Mouse (Mus musculus) heart, postnatal 10 days (tissue): Measurements from ENCODE around the gene Piwil1. TPM values are rescaled to one million over a fixed set of nuclear protein-coding genes. Genes with fewer than 3 reads are reported as not detected.

Experiments
- DNase-seq, 2 experiments: peaks; one replicate each; pipeline ENCODE4 v3.0.0; 2021
- intact Hi-C: fragments of 180-260 bp; cut with DNase I; formaldehyde crosslinking; loops from one replicate; pipeline ENCODE4 v1.15.1; 2025
- total RNA-seq, 2 experiments: library from RNA; stranded (reverse); gene quantifications; 2 replicates each; pipeline ENCODE4 v1.2.3; 2021

Piwil1 gene
- not detected for total RNA-seq

GRCm38 (mm10) chr5:128702224-128702623, at the start of gene Piwil1:
Piwil1 (plus strand) TSS chr5:128702524.
- no peak for DNase-seq

GRCm38 (mm10) chr5:128656496-128657135, 45.7 kb upstream of the Piwil1 start:
- intact Hi-C loops, result no loop called here

More at GRCm38 (mm10) chr5:128702224-128702623, at the start of gene Piwil1:
- intact Hi-C loops, result no loop called here

GRCm38 (mm10) chr5:128660101-128660500, 42.2 kb upstream of the Piwil1 start:
- DNase-seq, result no peak
- intact Hi-C loops, result no loop called here

More at GRCm38 (mm10) chr5:128656496-128657135, 45.7 kb upstream of the Piwil1 start:
- DNase-seq, result no peak

GRCm38 (mm10) chr5:128662881-128663280, 39.4 kb upstream of the Piwil1 start:
- no peak for DNase-seq

GRCm38 (mm10) chr5:128663976-128664375, 38.3 kb upstream of the Piwil1 start:
- DNase-seq, result no peak
- intact Hi-C loops, result no loop called here

More at GRCm38 (mm10) chr5:128662881-128663280, 39.4 kb upstream of the Piwil1 start:
- intact Hi-C loops, result no loop called here

- intact Hi-C loops, result no loop called here
- DNase-seq, result peak in 1 of 2 experiments; percentile 3
Measured at GRCm38 (mm10) chr5:128665045-128665444, 37.3 kb upstream of the Piwil1 start.

- intact Hi-C loops, result no loop called here
- no peak for DNase-seq
Measured at GRCm38 (mm10) chr5:128667303-128667702, 35.0 kb upstream of the Piwil1 start.

- intact Hi-C loops, result no loop called here
- DNase-seq, result no peak
Measured at GRCm38 (mm10) chr5:128674124-128674523, 28.2 kb upstream of the Piwil1 start.

- intact Hi-C loops, result no loop called here
- no peak for DNase-seq
Measured at GRCm38 (mm10) chr5:128677373-128677772, 25.0 kb upstream of the Piwil1 start.

- intact Hi-C loops, result no loop called here
- no peak for DNase-seq
Measured at GRCm38 (mm10) chr5:128677861-128678260, 24.5 kb upstream of the Piwil1 start.

GRCm38 (mm10) chr5:128681456-128681855, 20.9 kb upstream of the Piwil1 start:
- intact Hi-C loops, result no loop called here
- no peak for DNase-seq

GRCm38 (mm10) chr5:128684192-128684591, 18.1 kb upstream of the Piwil1 start:
- intact Hi-C loops, result no loop called here

GRCm38 (mm10) chr5:128684621-128685020, 17.7 kb upstream of the Piwil1 start:
- intact Hi-C loops, result no loop called here

More at GRCm38 (mm10) chr5:128684192-128684591, 18.1 kb upstream of the Piwil1 start:
- DNase-seq, result no peak

GRCm38 (mm10) chr5:128687139-128687538, 15.2 kb upstream of the Piwil1 start:
- intact Hi-C loops, result no loop called here
- no peak for DNase-seq

More at GRCm38 (mm10) chr5:128684621-128685020, 17.7 kb upstream of the Piwil1 start:
- DNase-seq, result no peak

GRCm38 (mm10) chr5:128694107-128694506, 8.2 kb upstream of the Piwil1 start:
- intact Hi-C loops, result no loop called here

GRCm38 (mm10) chr5:128694611-128695325, 7.6 kb upstream of the Piwil1 start:
- DNase-seq, result no peak

More at GRCm38 (mm10) chr5:128694107-128694506, 8.2 kb upstream of the Piwil1 start:
- DNase-seq, result no peak

GRCm38 (mm10) chr5:128696824-128697223, 5.5 kb upstream of the Piwil1 start:
- intact Hi-C loops, result no loop called here
- DNase-seq, result no peak

More at GRCm38 (mm10) chr5:128694611-128695325, 7.6 kb upstream of the Piwil1 start:
- intact Hi-C loops, result no loop called here

GRCm38 (mm10) chr5:128700716-128701115, 1.6 kb upstream of the Piwil1 start:
- intact Hi-C loops, result no loop called here
- no peak for DNase-seq

- intact Hi-C loops, result no loop called here
- no peak for DNase-seq
Measured at GRCm38 (mm10) chr5:128703688-128704087, 1.4 kb downstream of the Piwil1 start.

- intact Hi-C loops, result no loop called here
- DNase-seq, result no peak
Measured at GRCm38 (mm10) chr5:128704134-128704904, 2.0 kb downstream of the Piwil1 start.

GRCm38 (mm10) chr5:128706467-128706866, 4.1 kb downstream of the Piwil1 start:
- DNase-seq, result no peak
- intact Hi-C loops, result no loop called here
